Mouse (Mus musculus) frontal cortex, adult 2 months (tissue): ENCODE data around the gene Gm28048. TPM values are rescaled to one million over a fixed set of nuclear protein-coding genes. Genes with fewer than 3 reads are reported as not detected.
A peak's percentile ranks its signal among the peaks of the same experiment; 100 is the strongest.

Source experiments
- DNase-seq, 2 experiments: peaks; one replicate each; pipeline ENCODE4 v3.0.0; 2022; ENCODE audit warnings: low spot score in 1 of 2; ENCODE audit errors: extremely low spot score in 1 of 2
- polyA plus RNA-seq: library from polyadenylated mRNA; depleted of rRNA; stranded (reverse); fragments of >200 nt; gene quantifications from 2 replicates; pipeline ENCODE4 v1.2.3, GENCODE M21; 2012

Gene Gm28048
- polyA plus RNA-seq, 1 experiment: 6.4 TPM

- DNase-seq: no peak
These were observed 88.8 kb downstream of the Gm28048 start for GRCm38 (mm10) chr11:22893075-22893474.

- DNase-seq: no peak
These were observed 89.4 kb downstream of the Gm28048 start for GRCm38 (mm10) chr11:22892466-22892865.

GRCm38 (mm10) chr11:22891876-22892275 is 90.0 kb downstream of the Gm28048 start:
- DNase-seq: no peak

GRCm38 (mm10) chr11:22891242-22891641 is 90.6 kb downstream of the Gm28048 start:
- no peak for DNase-seq

- peak; percentile 53 to 60 for DNase-seq
These were observed 92.7 kb downstream of the Gm28048 start for GRCm38 (mm10) chr11:22889224-22889623.

- DNase-seq: no peak
These were observed 94.9 kb downstream of the Gm28048 start for GRCm38 (mm10) chr11:22886991-22887390.

GRCm38 (mm10) chr11:22885350-22885749 is 96.5 kb downstream of the Gm28048 start:
- no peak for DNase-seq

- no peak for DNase-seq
These were observed 98.2 kb downstream of the Gm28048 start for GRCm38 (mm10) chr11:22883676-22884075.

GRCm38 (mm10) chr11:22882926-22883325 is 99.0 kb downstream of the Gm28048 start:
- no peak for DNase-seq

- no peak for DNase-seq
These were observed 101.3 kb downstream of the Gm28048 start for GRCm38 (mm10) chr11:22880383-22881172.

- DNase-seq: no peak
These were observed 102.2 kb downstream of the Gm28048 start for GRCm38 (mm10) chr11:22879645-22880044.

GRCm38 (mm10) chr11:22876680-22877330 is 105.1 kb downstream of the Gm28048 start:
- no peak for DNase-seq

- no peak for DNase-seq
These were observed 106.6 kb downstream of the Gm28048 start for GRCm38 (mm10) chr11:22875279-22875678.

- peak in 1 of 2 experiments; percentile 37 for DNase-seq
These were observed 107.1 kb downstream of the Gm28048 start for GRCm38 (mm10) chr11:22874747-22875146.

- DNase-seq: no peak
These were observed 108.5 kb downstream of the Gm28048 start for GRCm38 (mm10) chr11:22873383-22873782.

GRCm38 (mm10) chr11:22872307-22872680 is 109.6 kb downstream of the Gm28048 start:
- DNase-seq: no peak

- DNase-seq: no peak
These were observed 110.1 kb downstream of the Gm28048 start for GRCm38 (mm10) chr11:22871628-22872306.

- no peak for DNase-seq
These were observed 113.3 kb downstream of the Gm28048 start for GRCm38 (mm10) chr11:22868582-22868981.

GRCm38 (mm10) chr11:22867691-22868090 is 114.2 kb downstream of the Gm28048 start:
- no peak for DNase-seq

- no peak for DNase-seq
These were observed 116.1 kb downstream of the Gm28048 start for GRCm38 (mm10) chr11:22865635-22866246.
